Mouse (Mus musculus) MEL (cell line): ENCODE measurements around the gene Hrk. TPM values are rescaled to one million over a fixed set of nuclear protein-coding genes. Genes with fewer than 3 reads are reported as not detected.

ENCODE experiments used
- DNase-seq: peaks from one replicate; pipeline ENCODE4 v3.0.0; 2011; ENCODE audit warnings: low read depth, low spot score
- H3K27ac ChIP-seq: 2 replicates; pipeline ENCODE4 v1.5.1; 2012; ENCODE audit warnings: low read depth, mild to moderate bottlenecking, control low read depth, low read length, moderate library complexity; ENCODE audit not compliant: control insufficient read depth
- H3K27me3 ChIP-seq, 2 experiments: fragments of 150-350 bp in 1 of 2; sonication (generic) in 1 of 2; 2 replicates each; pipeline ENCODE4 v1.6.1; 2012; ENCODE audit warnings: low read length in 2 of 2, mild to moderate bottlenecking in 2 of 2, improper control_type of control experiment in 1 of 2, moderate library complexity in 1 of 2; ENCODE audit not compliant: insufficient read depth in 2 of 2, control insufficient read depth in 1 of 2
- H3K36me3 ChIP-seq, 2 experiments: 2 replicates each; pipeline ENCODE4 v1.6.1; 2012 to 2014; ENCODE audit warnings: low read length in 2 of 2, improper control_type of control experiment in 1 of 2, inconsistent platforms in 1 of 2, mild to moderate bottlenecking in 1 of 2; ENCODE audit not compliant: insufficient read depth in 2 of 2, control insufficient read depth in 1 of 2
- H3K4me1 ChIP-seq, 2 experiments: fragments of 150-350 bp in 1 of 2; sonication (generic) in 1 of 2; 2 replicates each; pipeline ENCODE4 v1.6.1; 2012; ENCODE audit warnings: low read length in 2 of 2, improper control_type of control experiment in 1 of 2, mild to moderate bottlenecking in 1 of 2; ENCODE audit not compliant: insufficient read depth in 2 of 2, control insufficient read depth in 1 of 2
- H3K4me3 ChIP-seq, 2 experiments: fragments of 150-350 bp in 1 of 2; sonication (generic) in 1 of 2; 2 replicates each; pipeline ENCODE4 v1.5.1; 2012; ENCODE audit warnings: low read depth in 2 of 2, low read length in 2 of 2, mild to moderate bottlenecking in 2 of 2, moderate library complexity in 2 of 2, control low read depth in 1 of 2, improper control_type of control experiment in 1 of 2; ENCODE audit not compliant: control insufficient read depth in 1 of 2, insufficient read depth in 1 of 2
- H3K79me2 ChIP-seq: 2 replicates; pipeline ENCODE4 v1.6.1; 2012; ENCODE audit warnings: mild to moderate bottlenecking, low read length, moderate library complexity; ENCODE audit not compliant: control insufficient read depth, poor library complexity, insufficient read depth
- H3K9ac ChIP-seq: 2 replicates; pipeline ENCODE4 v1.6.1; 2012; ENCODE audit warnings: low read depth, mild to moderate bottlenecking, control low read depth, low read length, moderate library complexity; ENCODE audit not compliant: control insufficient read depth, poor library complexity, severe bottlenecking
- H3K9me3 ChIP-seq: fragments of 150-350 bp; sonication (generic); replicated peaks from 2 replicates; pipeline ENCODE4 v1.6.1; 2012; ENCODE audit warnings: mild to moderate bottlenecking, low read length, improper control_type of control experiment, moderate library complexity; ENCODE audit not compliant: insufficient read depth
- BHLHE40 ChIP-seq: IDR thresholded peaks from 2 replicates; pipeline ENCODE4 v1.6.1; 2012; ENCODE audit warnings: low read depth, mild to moderate bottlenecking, inconsistent platforms, low read length, improper control_type of control experiment, borderline replicate concordance
- E2F4 ChIP-seq: IDR thresholded peaks from 2 replicates; pipeline ENCODE4 v1.6.1; 2011; ENCODE audit warnings: low read depth, low read length, improper control_type of control experiment, borderline replicate concordance
- ELF1 ChIP-seq: IDR thresholded peaks from 2 replicates; pipeline ENCODE4 v1.6.1; 2014; ENCODE audit warnings: low read depth, mild to moderate bottlenecking, inconsistent platforms, low read length, improper control_type of control experiment, moderate library complexity
- ETS1 ChIP-seq: IDR thresholded peaks from 2 replicates; pipeline ENCODE4 v1.6.1; 2012; ENCODE audit warnings: low read depth, mild to moderate bottlenecking, inconsistent platforms, low read length, improper control_type of control experiment, moderate library complexity
- GABPA ChIP-seq: IDR thresholded peaks from 2 replicates; pipeline ENCODE4 v1.6.1; 2012; ENCODE audit warnings: low read depth, mild to moderate bottlenecking, inconsistent platforms, low read length, improper control_type of control experiment, moderate library complexity
- HCFC1 ChIP-seq: IDR thresholded peaks from 2 replicates; pipeline ENCODE4 v1.6.1; 2012; ENCODE audit warnings: low read depth, mild to moderate bottlenecking, inconsistent platforms, low read length, improper control_type of control experiment, moderate library complexity
- KAT2A ChIP-seq: conservative IDR thresholded peaks from 2 replicates; pipeline ENCODE4 v1.6.1; 2012; ENCODE audit warnings: low read depth, low read length, improper control_type of control experiment, inconsistent platforms
- MAFK ChIP-seq: IDR thresholded peaks from 2 replicates; pipeline ENCODE4 v1.6.1; 2011; ENCODE audit warnings: low read depth, mild to moderate bottlenecking, low read length, improper control_type of control experiment, borderline replicate concordance
- MAX ChIP-seq: IDR thresholded peaks from 2 replicates; pipeline ENCODE4 v1.6.1; 2011; ENCODE audit warnings: low read length, improper control_type of control experiment
- MAZ ChIP-seq: IDR thresholded peaks from 2 replicates; pipeline ENCODE4 v1.6.1; 2012; ENCODE audit warnings: low read depth, mild to moderate bottlenecking, inconsistent platforms, low read length, improper control_type of control experiment
- MEF2A ChIP-seq: IDR thresholded peaks from 2 replicates; pipeline ENCODE4 v1.6.1; 2014; ENCODE audit warnings: low read depth, mild to moderate bottlenecking, inconsistent platforms, low read length, improper control_type of control experiment; ENCODE audit not compliant: poor library complexity, insufficient replicate concordance, severe bottlenecking; ENCODE audit errors: extremely low read depth
- MXI1 ChIP-seq: IDR thresholded peaks from 2 replicates; pipeline ENCODE4 v1.6.1; 2011; ENCODE audit warnings: mild to moderate bottlenecking, low read depth, low read length, improper control_type of control experiment
- MYB ChIP-seq: IDR thresholded peaks from 2 replicates; pipeline ENCODE4 v1.6.1; 2011; ENCODE audit warnings: mild to moderate bottlenecking, low read depth, low read length, improper control_type of control experiment
- MYC ChIP-seq: IDR thresholded peaks from 2 replicates; pipeline ENCODE4 v1.6.1; 2011; ENCODE audit warnings: low read depth, mild to moderate bottlenecking, low read length, improper control_type of control experiment, moderate library complexity
- POLR2AphosphoS2 ChIP-seq: IDR thresholded peaks from 2 replicates; pipeline ENCODE4 v1.6.1; 2011; ENCODE audit warnings: low read length, improper control_type of control experiment
- RAD21 ChIP-seq: IDR thresholded peaks from 2 replicates; pipeline ENCODE4 v1.6.1; 2011; ENCODE audit warnings: mild to moderate bottlenecking, low read depth, low read length, improper control_type of control experiment
- RCOR1 ChIP-seq: IDR thresholded peaks from 2 replicates; pipeline ENCODE4 v1.6.1; 2012; ENCODE audit warnings: low read depth, mild to moderate bottlenecking, inconsistent platforms, low read length, improper control_type of control experiment
- SMC3 ChIP-seq: IDR thresholded peaks from 2 replicates; pipeline ENCODE4 v1.6.1; 2011; ENCODE audit warnings: low read depth, low read length, improper control_type of control experiment
- TAL1 ChIP-seq: IDR thresholded peaks from 2 replicates; pipeline ENCODE4 v1.6.1; 2012; ENCODE audit warnings: mild to moderate bottlenecking, inconsistent platforms, low read length, moderate library complexity, mixed read lengths
- TBP ChIP-seq: IDR thresholded peaks from 2 replicates; pipeline ENCODE4 v1.8.0; 2011; ENCODE audit warnings: low read depth, low read length, improper control_type of control experiment
- TCF12 ChIP-seq: IDR thresholded peaks from 2 replicates; pipeline ENCODE4 v1.6.1; 2014; ENCODE audit warnings: low read depth, mild to moderate bottlenecking, inconsistent platforms, low read length, improper control_type of control experiment, moderate library complexity
- ZC3H11A ChIP-seq: IDR thresholded peaks from 2 replicates; pipeline ENCODE4 v1.6.1; 2012; ENCODE audit warnings: low read depth, mild to moderate bottlenecking, inconsistent platforms, low read length, improper control_type of control experiment
- ZKSCAN1 ChIP-seq: IDR thresholded peaks from 2 replicates; pipeline ENCODE4 v1.6.1; 2012; ENCODE audit warnings: low read depth, mild to moderate bottlenecking, inconsistent platforms, low read length, improper control_type of control experiment, moderate library complexity
- ZMIZ1 ChIP-seq: IDR thresholded peaks from 2 replicates; pipeline ENCODE4 v1.6.1; 2012; ENCODE audit warnings: low read depth, mild to moderate bottlenecking, inconsistent platforms, low read length, improper control_type of control experiment, moderate library complexity
- polyA plus RNA-seq, 2 experiments: library from polyadenylated mRNA; stranded (reverse) in 1 of 2; unstranded in 1 of 2; fragments of >175 nt in 1 of 2; fragments of >200 nt in 1 of 2; gene quantifications; 2 replicates each; pipeline versions ENCODE4 v1.2.1 to v1.2.4; 2012; ENCODE audit warnings: low replicate concordance in 2 of 2, low read depth in 1 of 2; ENCODE audit not compliant: insufficient read length in 2 of 2, insufficient read depth in 1 of 2, missing spikeins in 1 of 2
- total RNA-seq: library from RNA; depleted of rRNA; stranded (reverse); fragments of 300-350 nt; gene quantifications from 2 replicates; pipeline ENCODE4 v1.2.3, GENCODE M21; 2012

Gene Hrk
- total and polyA plus RNA-seq, 3 experiments: not detected

GRCm38 (mm10) chr5:118165462-118165861 is 1.0 kb downstream of the Hrk start:
- no peak for TF ChIP-seq MYB
- no peak for TF ChIP-seq GABPA
- no peak for TF ChIP-seq ZKSCAN1
- no peak for TF ChIP-seq MXI1
- no peak for TF ChIP-seq TCF12
- TF ChIP-seq MAZ: no peak
- Histone ChIP-seq H3K4me3 (no peak overlapping the region), H3K27ac (no peak overlapping the region), H3K9ac (no peak overlapping the region), H3K4me1 (no peaks in the 10 kb centered on the region), H3K9me3 (no peaks in the 10 kb centered on the region), H3K79me2 (no peaks in the 10 kb centered on the region), H3K36me3 (no peaks in the 10 kb centered on the region), H3K27me3 (no peaks in the 10 kb centered on the region)
- DNase-seq: no peak

GRCm38 (mm10) chr5:118167561-118167995 is 3.1 kb downstream of the Hrk start:
- no peak for TF ChIP-seq MEF2A
- no peak for TF ChIP-seq MYC
- TF ChIP-seq GABPA: no peak
- TF ChIP-seq MXI1: no peak
- TF ChIP-seq KAT2A: no peak
- TF ChIP-seq ZMIZ1: no peak
- TF ChIP-seq POLR2AphosphoS2: no peak
- TF ChIP-seq ELF1: no peak
- no peak for TF ChIP-seq SMC3
- TF ChIP-seq RAD21: no peak
- TF ChIP-seq ZC3H11A: no peak
- no peak for TF ChIP-seq MAFK
- TF ChIP-seq E2F4: no peak
- TF ChIP-seq TAL1: no peak
- no peak for TF ChIP-seq ETS1
- no peak for TF ChIP-seq MAX
- no peak for TF ChIP-seq RCOR1
- no peak for TF ChIP-seq BHLHE40
- TF ChIP-seq HCFC1: no peak
- TF ChIP-seq TBP: no peak
- H3K27me3 ChIP-seq: no peaks in the 10 kb centered on the region
- no peak overlapping the region for H3K27ac ChIP-seq
- H3K4me1 ChIP-seq: no peaks in the 10 kb centered on the region
- no peaks in the 10 kb centered on the region for H3K79me2 ChIP-seq
- no peak for DNase-seq
- no peak overlapping the region for H3K4me3 ChIP-seq
- H3K9ac ChIP-seq: no peak overlapping the region
- no peaks in the 10 kb centered on the region for H3K9me3 ChIP-seq
- no peaks in the 10 kb centered on the region for H3K36me3 ChIP-seq
